Mouse (Mus musculus): ENCODE data around the gene Agtpbp1. TPM values are rescaled to one million over a fixed set of nuclear protein-coding genes. Genes with fewer than 3 reads are reported as not detected.

Agtpbp1 gene
- polyA plus RNA-seq, 1 experiment: 10.1 TPM

DNA sequence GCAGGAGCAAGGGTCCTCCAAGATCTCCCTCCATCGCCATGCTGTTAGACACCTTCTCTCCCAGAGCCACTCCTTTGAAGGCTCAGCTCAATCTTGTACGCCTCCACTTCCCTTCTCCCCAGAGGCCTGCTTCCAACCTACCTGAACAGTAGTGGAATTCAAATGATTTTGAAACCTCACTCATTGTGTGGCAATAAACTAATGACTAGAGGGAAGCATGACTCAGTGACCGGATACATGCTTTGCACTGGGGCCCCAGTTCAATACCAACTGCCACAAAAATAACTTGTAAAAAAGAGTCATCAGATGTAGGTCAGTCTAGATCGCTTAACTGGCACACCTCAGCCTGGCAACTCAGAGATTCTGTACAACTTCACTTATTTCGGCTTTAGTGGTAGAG, 26.3 kb downstream of the Agtpbp1 start:
- Histone ChIP-seq H3K27me3 (ENCODE audit: control insufficient read depth, insufficient read depth, insufficient read length) (no peaks in the 10 kb centered on the region), H3K36me3 (ENCODE audit: control insufficient read depth, insufficient read depth) (no peaks in the 10 kb centered on the region), H3K4me2 (ENCODE audit: low read depth) (no peak overlapping the region), H3ac (ENCODE audit: control insufficient read depth, insufficient read length) (no peak overlapping the region), H3K4me3 (no peak overlapping the region), H3K79me2 (ENCODE audit: control insufficient read depth, insufficient read depth) (peaks cover 26% of the 10 kb centered on the region)
- TF ChIP-seq MAX (IDR thresholded peaks at IDR 0.05; ENCODE audit: low read depth) (no peak), TCF3 (IDR thresholded peaks at IDR 0.05; ENCODE audit: insufficient read length, low read depth) (no peak), SRF (IDR thresholded peaks at IDR 0.05; ENCODE audit: control insufficient read depth, insufficient read length, low read depth) (no peak), E2F4 (IDR thresholded peaks at IDR 0.05; ENCODE audit: insufficient read depth) (no peak), USF1 (IDR thresholded peaks at IDR 0.05; ENCODE audit: low read depth) (no peak), POLR2AphosphoS2 (IDR thresholded peaks at IDR 0.05; ENCODE audit: insufficient read length, low read depth) (no peak), POLR2A (IDR thresholded peaks at IDR 0.05; ENCODE audit: insufficient read length, low read depth) (no peak), TCF12 (IDR thresholded peaks at IDR 0.05; ENCODE audit: insufficient read depth, poor library complexity, severe bottlenecking) (no peak), CEBPB (IDR thresholded peaks at IDR 0.05; ENCODE audit: insufficient read depth, poor library complexity, severe bottlenecking) (no peak), REST (IDR thresholded peaks at IDR 0.05; ENCODE audit: insufficient read depth, insufficient read length) (no peak), MYOG (IDR thresholded peaks at IDR 0.05; ENCODE audit: control insufficient read depth in 1 of 3, insufficient read depth in 1 of 3, insufficient read length in 2 of 3, low read depth in 2 of 3) (no peak), MYOD1 (IDR thresholded peaks at IDR 0.05; ENCODE audit: control insufficient read depth in 1 of 3, insufficient read length in 2 of 3, low read depth in 2 of 3) (no peak)

GRCm38 (mm10) chr13:59557185-59557985, 27.6 kb downstream of the Agtpbp1 start:
- Histone ChIP-seq H3ac (ENCODE audit: control insufficient read depth, insufficient read length) (peak overlapping the region; percentile 74), H3K36me3 (ENCODE audit: control insufficient read depth, insufficient read depth) (no peaks in the 10 kb centered on the region), H3K27me3 (ENCODE audit: control insufficient read depth, insufficient read depth, insufficient read length) (no peaks in the 10 kb centered on the region), H3K4me3 (peak overlapping the region; percentile 44), H3K79me2 (ENCODE audit: control insufficient read depth, insufficient read depth) (peaks cover 37% of the 10 kb centered on the region), H3K4me2 (ENCODE audit: low read depth) (peak overlapping the region; percentile 97)
- peak; percentile 85 for TF ChIP-seq POLR2AphosphoS2 (IDR thresholded peaks at IDR 0.05; ENCODE audit: insufficient read length, low read depth)
- TF ChIP-seq MYOG (IDR thresholded peaks at IDR 0.05; ENCODE audit: control insufficient read depth in 1 of 3, insufficient read depth in 1 of 3, insufficient read length in 2 of 3, low read depth in 2 of 3): peak in 1 of 3 experiments; percentile 20
- TF ChIP-seq POLR2A (IDR thresholded peaks at IDR 0.05; ENCODE audit: insufficient read length, low read depth): peak; percentile 69
- no peak for TF ChIP-seq TCF3 (IDR thresholded peaks at IDR 0.05; ENCODE audit: insufficient read length, low read depth)
- TF ChIP-seq MAX (IDR thresholded peaks at IDR 0.05; ENCODE audit: low read depth): no peak
- no peak for TF ChIP-seq REST (IDR thresholded peaks at IDR 0.05; ENCODE audit: insufficient read depth, insufficient read length)
- TF ChIP-seq MYOD1 (IDR thresholded peaks at IDR 0.05; ENCODE audit: control insufficient read depth in 1 of 3, insufficient read length in 2 of 3, low read depth in 2 of 3): peak in 1 of 3 experiments; percentile 13
- no peak for TF ChIP-seq USF1 (IDR thresholded peaks at IDR 0.05; ENCODE audit: low read depth)
- TF ChIP-seq E2F4 (IDR thresholded peaks at IDR 0.05; ENCODE audit: insufficient read depth): no peak
- no peak for TF ChIP-seq SRF (IDR thresholded peaks at IDR 0.05; ENCODE audit: control insufficient read depth, insufficient read length, low read depth)
- no peak for TF ChIP-seq TCF12 (IDR thresholded peaks at IDR 0.05; ENCODE audit: insufficient read depth, poor library complexity, severe bottlenecking)

DNA sequence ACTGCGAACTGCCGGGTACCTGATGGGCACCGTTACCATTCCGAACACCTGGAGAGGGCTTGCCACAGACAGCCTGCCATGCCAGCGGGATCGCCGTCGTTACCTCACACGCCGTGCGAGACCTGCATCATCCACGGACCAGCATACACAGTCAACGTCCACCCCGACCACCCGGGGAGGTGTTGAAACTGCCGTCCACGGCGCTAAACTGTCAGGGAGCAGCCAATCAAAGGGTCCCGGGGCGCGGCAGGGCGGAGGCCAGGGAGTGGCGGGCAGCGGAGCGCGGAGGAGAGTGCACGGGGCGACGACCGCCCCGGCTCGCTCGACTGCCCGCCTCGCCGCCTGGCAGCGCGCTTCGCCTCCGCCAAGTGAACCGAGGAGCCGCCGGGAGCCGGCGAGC, 28.4 kb downstream of the Agtpbp1 start:
- Histone ChIP-seq H3K36me3 (ENCODE audit: control insufficient read depth, insufficient read depth) (no peaks in the 10 kb centered on the region), H3K4me3 (peak overlapping the region; percentile 44), H3K79me2 (ENCODE audit: control insufficient read depth, insufficient read depth) (peaks cover 37% of the 10 kb centered on the region), H3K4me2 (ENCODE audit: low read depth) (peak overlapping the region; percentile 68), H3K27me3 (ENCODE audit: control insufficient read depth, insufficient read depth, insufficient read length) (no peaks in the 10 kb centered on the region), H3ac (ENCODE audit: control insufficient read depth, insufficient read length) (peak overlapping the region; percentile 74)
- TF ChIP-seq MYOG (IDR thresholded peaks at IDR 0.05; ENCODE audit: control insufficient read depth in 1 of 3, insufficient read depth in 1 of 3, insufficient read length in 2 of 3, low read depth in 2 of 3) (peak in 1 of 3 experiments; percentile 10), CEBPB (IDR thresholded peaks at IDR 0.05; ENCODE audit: insufficient read depth, poor library complexity, severe bottlenecking) (no peak), POLR2A (IDR thresholded peaks at IDR 0.05; ENCODE audit: insufficient read length, low read depth) (peak; percentile 46)

DNA sequence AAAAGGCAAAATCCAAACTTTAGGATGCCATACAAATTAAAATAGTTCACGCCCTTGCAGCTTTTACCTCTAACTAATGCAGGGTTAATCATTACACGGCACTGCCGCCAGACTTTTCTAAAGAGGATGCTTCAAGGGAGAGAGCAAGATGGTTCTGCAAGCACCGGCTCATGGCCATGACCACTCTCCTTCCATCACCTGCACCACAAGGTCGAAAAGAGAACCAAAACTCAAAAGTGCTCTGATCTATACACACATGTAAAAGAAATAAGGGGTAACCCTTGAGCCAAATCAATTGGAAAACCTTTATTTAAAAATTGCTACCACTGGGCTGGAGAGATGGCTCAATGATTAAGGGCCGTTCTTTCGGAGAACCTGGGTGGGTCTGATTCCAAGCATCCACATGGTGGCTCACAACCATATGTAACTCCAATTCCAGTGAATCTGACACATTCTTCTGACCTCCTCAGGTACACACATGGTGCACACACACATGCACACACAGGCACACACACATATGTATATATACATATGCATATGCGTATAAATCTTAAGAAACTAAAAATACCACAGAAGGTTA, 29.3 kb downstream of the Agtpbp1 start:
- Histone ChIP-seq H3K79me2 (ENCODE audit: control insufficient read depth, insufficient read depth) (peaks cover 41% of the 10 kb centered on the region), H3K4me2 (ENCODE audit: low read depth) (peak overlapping the region; percentile 68), H3K4me3 (peak overlapping the region; percentile 44), H3ac (ENCODE audit: control insufficient read depth, insufficient read length) (no peak overlapping the region), H3K27me3 (ENCODE audit: control insufficient read depth, insufficient read depth, insufficient read length) (no peaks in the 10 kb centered on the region), H3K36me3 (ENCODE audit: control insufficient read depth, insufficient read depth) (no peaks in the 10 kb centered on the region)
- no peak for TF ChIP-seq REST (IDR thresholded peaks at IDR 0.05; ENCODE audit: insufficient read depth, insufficient read length)
- no peak for TF ChIP-seq MYOD1 (IDR thresholded peaks at IDR 0.05; ENCODE audit: control insufficient read depth in 1 of 3, insufficient read length in 2 of 3, low read depth in 2 of 3)
- TF ChIP-seq MYOG (IDR thresholded peaks at IDR 0.05; ENCODE audit: control insufficient read depth in 1 of 3, insufficient read depth in 1 of 3, insufficient read length in 2 of 3, low read depth in 2 of 3): no peak
- TF ChIP-seq MAX (IDR thresholded peaks at IDR 0.05; ENCODE audit: low read depth): no peak
- TF ChIP-seq TCF12 (IDR thresholded peaks at IDR 0.05; ENCODE audit: insufficient read depth, poor library complexity, severe bottlenecking): no peak
- TF ChIP-seq E2F4 (IDR thresholded peaks at IDR 0.05; ENCODE audit: insufficient read depth): no peak
- TF ChIP-seq CEBPB (IDR thresholded peaks at IDR 0.05; ENCODE audit: insufficient read depth, poor library complexity, severe bottlenecking): no peak
- TF ChIP-seq USF1 (IDR thresholded peaks at IDR 0.05; ENCODE audit: low read depth): no peak
- no peak for TF ChIP-seq TCF3 (IDR thresholded peaks at IDR 0.05; ENCODE audit: insufficient read length, low read depth)
- TF ChIP-seq SRF (IDR thresholded peaks at IDR 0.05; ENCODE audit: control insufficient read depth, insufficient read length, low read depth): no peak
- TF ChIP-seq POLR2AphosphoS2 (IDR thresholded peaks at IDR 0.05; ENCODE audit: insufficient read length, low read depth): no peak
- TF ChIP-seq POLR2A (IDR thresholded peaks at IDR 0.05; ENCODE audit: insufficient read length, low read depth): no peak
